Mouse (Mus musculus) ES-E14 (cell line): ENCODE results near the gene Rars.

Experiments
- MAFK ChIP-seq: IDR thresholded peaks from 2 replicates; pipeline ENCODE4 v1.6.1; 2014; ENCODE audit warnings: mild to moderate bottlenecking, low read depth, low read length, inconsistent platforms; ENCODE audit not compliant: insufficient read depth
- ZC3H11A ChIP-seq: IDR thresholded peaks from 2 replicates; pipeline ENCODE4 v1.6.1; 2012; ENCODE audit warnings: low read depth, mild to moderate bottlenecking, inconsistent platforms, low read length, borderline replicate concordance
- ZNF384 ChIP-seq: IDR thresholded peaks from 2 replicates; pipeline ENCODE4 v1.6.1; 2012; ENCODE audit warnings: low read depth, low read length, inconsistent platforms

DNA sequence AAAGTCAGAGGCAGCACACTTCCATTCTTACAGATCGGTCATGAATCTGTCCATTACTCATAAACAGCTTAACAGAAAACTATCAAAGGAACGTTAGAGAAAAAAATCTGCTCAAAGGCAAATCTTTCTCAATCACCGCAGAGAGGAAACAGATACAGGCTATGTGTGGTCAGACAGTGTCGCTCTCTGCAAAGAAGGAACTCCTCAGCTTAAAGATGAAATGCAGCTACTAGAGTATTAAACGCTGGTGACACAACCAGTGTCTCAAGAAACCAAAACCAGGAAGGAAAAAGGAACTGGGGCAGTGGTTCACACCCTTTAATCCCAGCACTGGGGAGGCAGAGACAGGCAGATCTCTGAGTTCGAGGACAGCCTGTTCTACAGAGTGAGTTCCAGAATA lies 6.6 kb downstream of the Rars start:
- TF ChIP-seq ZC3H11A (no peak), ZNF384 (no peak), MAFK (no peak)
